Mouse (Mus musculus): ENCODE data around the gene Zfp217. TPM values are rescaled to one million over a fixed set of nuclear protein-coding genes. Genes with fewer than 3 reads are reported as not detected.

The Zfp217 gene
- total and polyA plus RNA-seq, 3 experiments: 5.3 to 12.1 (median 10.0) TPM

- peak; percentile 43 for DNase-seq (ENCODE audit: extremely low read depth)
- Histone ChIP-seq H3K9ac (ENCODE audit: insufficient read depth, low read depth) (peak overlapping the region; percentile 59), H3K27ac (ENCODE audit: insufficient read depth, low read depth) (peak overlapping the region; percentile 37; the same call in 1 of the 2 replicates), H3K79me2 (replicated peaks; ENCODE audit: control insufficient read depth, extremely low read depth, insufficient read depth, poor library complexity, severe bottlenecking) (no peaks in the 10 kb centered on the region), H3K4me2 (ENCODE audit: insufficient read depth, low read depth, poor library complexity, severe bottlenecking) (peak overlapping the region; percentile 52), H3K9me3 (replicated peaks; ENCODE audit: low read length) (no peaks in the 10 kb centered on the region), H3K27me3 (replicated peaks) (no peaks in the 10 kb centered on the region), H3K36me3 (replicated peaks in 1 of 2; ENCODE audit: control insufficient read depth in 1 of 2, insufficient read depth in 1 of 2, low read length in 1 of 2) (no peaks in the 10 kb centered on the region), H3K4me3 (replicated peaks in 1 of 3; ENCODE audit: low read depth in 2 of 3, low read length in 2 of 3, poor library complexity in 1 of 3) (peak overlapping the region; percentile 8 to 29 (median 21)), H3K4me1 (ENCODE audit: control insufficient read depth in 1 of 2, insufficient read depth in 2 of 2) (peaks cover 2 to 38% of the 10 kb centered on the region in 2 experiments; a peak in 3 of 4 replicates)
- dilution Hi-C loops (cut with MboI; ENCODE audit: extremely low pct_ligation_motif_present, extremely low pct_unique_long_range_greater_than_20kb, low sequenced_read_pairs) (no loop called here), in situ Hi-C loops (cut with MboI; ENCODE audit: low pct_ligation_motif_present, low pct_unique_long_range_greater_than_20kb, low sequenced_read_pairs) (no loop called here)
- TF ChIP-seq MAFK (IDR thresholded peaks at IDR 0.05; ENCODE audit: insufficient replicate concordance, low read length): no peak
- no peak for TF ChIP-seq E2F4 (IDR thresholded peaks at IDR 0.05; ENCODE audit: insufficient replicate concordance, low read depth, low read length)
- peak; percentile 11; the same call in 1 of the 2 replicates for TF ChIP-seq ELF1 (IDR thresholded peaks at IDR 0.05; ENCODE audit: low read depth, low read length)
- no peak; the same call in 1 of the 2 replicates for TF ChIP-seq POLR2A (IDR thresholded peaks at IDR 0.05; ENCODE audit: low read depth, low read length)
- TF ChIP-seq MAZ (IDR thresholded peaks at IDR 0.05; ENCODE audit: low read depth, low read length): 0 out of 2 replicates have a peak, but pooled peaks have one; percentile 19
- TF ChIP-seq CHD2 (IDR thresholded peaks at IDR 0.05; ENCODE audit: low read length): 0 out of 2 replicates have a peak, but pooled peaks have one; percentile 19
- TF ChIP-seq TBP (conservative IDR thresholded peaks at IDR 0.05; ENCODE audit: low read depth, low read length): 0 out of 2 replicates have a peak, but pooled peaks have one; percentile 24
- peak; percentile 25; the same call in 1 of the 2 replicates for TF ChIP-seq TCF12 (IDR thresholded peaks at IDR 0.05; ENCODE audit: low read depth, low read length)
- 0 out of 2 replicates have a peak, but pooled peaks have one; percentile 67 for TF ChIP-seq CHD1 (IDR thresholded peaks at IDR 0.05; ENCODE audit: low read depth, low read length)
- TF ChIP-seq ZNF384 (IDR thresholded peaks at IDR 0.05; ENCODE audit: low read depth, low read length): peak; percentile 93
- peak; percentile 47 for TF ChIP-seq SIN3A (IDR thresholded peaks at IDR 0.05; ENCODE audit: low read length)
- 0 out of 2 replicates have a peak, but pooled peaks have one; percentile 12 for TF ChIP-seq ETS1 (conservative IDR thresholded peaks at IDR 0.05; ENCODE audit: low read depth, low read length)
- no peak for TF ChIP-seq HCFC1 (IDR thresholded peaks at IDR 0.05; ENCODE audit: low read depth, low read length)
- TF ChIP-seq ZMIZ1 (IDR thresholded peaks at IDR 0.05; ENCODE audit: low read depth, low read length): no peak
Observed at GRCm38 (mm10) chr2:170153421-170154271, 5.7 kb upstream of the Zfp217 start.

- no peaks in the 10 kb centered on the region for H3K36me3 ChIP-seq (replicated peaks in 1 of 2; ENCODE audit: control insufficient read depth in 1 of 2, insufficient read depth in 1 of 2, low read length in 1 of 2)
- dilution Hi-C loops (cut with MboI; ENCODE audit: extremely low pct_ligation_motif_present, extremely low pct_unique_long_range_greater_than_20kb, low sequenced_read_pairs) (no loop called here), in situ Hi-C loops (cut with MboI; ENCODE audit: low pct_ligation_motif_present, low pct_unique_long_range_greater_than_20kb, low sequenced_read_pairs) (no loop called here)
- no peaks in the 10 kb centered on the region for H3K9me3 ChIP-seq (replicated peaks; ENCODE audit: low read length)
- peaks cover 4 to 38% of the 10 kb centered on the region in 2 experiments; a peak in 3 of 4 replicates for H3K4me1 ChIP-seq (ENCODE audit: control insufficient read depth in 1 of 2, insufficient read depth in 2 of 2)
- peak overlapping the region; percentile 0; the same call in 1 of the 2 replicates for H3K9ac ChIP-seq (ENCODE audit: insufficient read depth, low read depth)
- no peaks in the 10 kb centered on the region for H3K27me3 ChIP-seq (replicated peaks)
- H3K4me3 ChIP-seq (replicated peaks in 1 of 3; ENCODE audit: low read depth in 2 of 3, low read length in 2 of 3, poor library complexity in 1 of 3): no peak overlapping the region
- no peaks in the 10 kb centered on the region for H3K79me2 ChIP-seq (replicated peaks; ENCODE audit: control insufficient read depth, extremely low read depth, insufficient read depth, poor library complexity, severe bottlenecking)
- no peak overlapping the region for H3K27ac ChIP-seq (ENCODE audit: insufficient read depth, low read depth)
- H3K4me2 ChIP-seq (ENCODE audit: insufficient read depth, low read depth, poor library complexity, severe bottlenecking): peak overlapping the region; percentile 52
- TF ChIP-seq MYC (IDR thresholded peaks at IDR 0.05; ENCODE audit: low read depth, low read length) (0 out of 2 replicates have a peak, but pooled peaks have one; percentile 16), POLR2A (IDR thresholded peaks at IDR 0.05; ENCODE audit: low read depth, low read length) (no peak), MAX (IDR thresholded peaks at IDR 0.05; ENCODE audit: low read length) (0 out of 2 replicates have a peak, but pooled peaks have one; percentile 30), EP300 (IDR thresholded peaks at IDR 0.05; ENCODE audit: low read length) (no peak), RCOR1 (conservative IDR thresholded peaks at IDR 0.05; ENCODE audit: low read depth, low read length) (no peak)
- no peak for DNase-seq (ENCODE audit: extremely low read depth)
Observed at GRCm38 (mm10) chr2:170152856-170153255, 5.0 kb upstream of the Zfp217 start.

Measured in CH12.LX (cell line).